Mouse (Mus musculus) lung, postnatal 0 days (tissue): ENCODE measurements around the gene Ptpro. TPM values are rescaled to one million over a fixed set of nuclear protein-coding genes. Genes with fewer than 3 reads are reported as not detected.

Experiments
- ATAC-seq: fragments of 200-750 bp; cut with Nextera tagmentation; 2 replicates; pipeline ENCODE4 v1.8.0; 2017; ENCODE audit warnings: moderate library complexity
- DNase-seq: peaks from one replicate; pipeline ENCODE4 v3.0.0-alpha.2; 2016; ENCODE audit warnings: low spot score
- H3K27ac ChIP-seq: fragments of 300-500 bp; sonication (generic); 2 replicates; pipeline ENCODE4 v1.5.1; 2014; ENCODE audit warnings: antibody characterized with exemption, mild to moderate bottlenecking, low read length, mixed read lengths
- H3K27me3 ChIP-seq: fragments of 300-500 bp; sonication (generic); replicated peaks from 2 replicates; pipeline ENCODE4 v1.6.1; 2014; ENCODE audit warnings: low read length, mixed read lengths; ENCODE audit not compliant: insufficient read depth
- H3K36me3 ChIP-seq: fragments of 300-500 bp; sonication (generic); 2 replicates; pipeline ENCODE4 v1.6.1; 2014; ENCODE audit warnings: low read length, mixed read lengths; ENCODE audit not compliant: insufficient read depth
- H3K4me1 ChIP-seq: fragments of 300-500 bp; sonication (generic); 2 replicates; pipeline ENCODE4 v1.6.1; 2014; ENCODE audit warnings: antibody characterized with exemption, low read depth, low read length, mixed read lengths; ENCODE audit not compliant: insufficient read depth
- H3K4me2 ChIP-seq: fragments of 300-500 bp; sonication (generic); replicated peaks from 2 replicates; pipeline ENCODE4 v1.6.1; 2014; ENCODE audit warnings: low read depth, mild to moderate bottlenecking, low read length, moderate library complexity, mixed read lengths
- H3K4me3 ChIP-seq: fragments of 300-500 bp; sonication (generic); 2 replicates; pipeline ENCODE4 v1.5.1; 2014; ENCODE audit warnings: low read depth, low read length
- H3K9ac ChIP-seq: fragments of 300-500 bp; sonication (generic); replicated peaks from 2 replicates; pipeline ENCODE4 v1.6.1; 2014; ENCODE audit warnings: low read depth, mild to moderate bottlenecking
- H3K9me3 ChIP-seq: fragments of 300-500 bp; sonication (generic); 2 replicates; pipeline ENCODE4 v1.6.1; 2016; ENCODE audit warnings: low read length, mixed read lengths
- CTCF ChIP-seq: IDR thresholded peaks from 2 replicates; pipeline ENCODE4 v1.5.1; 2016; ENCODE audit warnings: antibody characterized with exemption, mild to moderate bottlenecking
- EP300 ChIP-seq: IDR thresholded peaks from 2 replicates; pipeline ENCODE4 v1.6.1; 2016; ENCODE audit warnings: antibody characterized with exemption, mild to moderate bottlenecking, control low read depth
- WGBS: fragments of 180-500 bp; shearing (Covaris S2); extraction: QIAGEN DNeasy Blood & Tissue Kit; methylation state at CpG from one replicate; pipeline ENCODE4 v1.1.7; 2014; 5-methylcytosine and 5-hydroxymethylcytosine counted together
- polyA plus RNA-seq: library from polyadenylated mRNA; unstranded; fragments of >200 nt; fragmentation: Nextera tagmentation; extraction: Ambion mirVana; gene quantifications from 2 replicates; pipeline ENCODE4 v1.2.1, GENCODE M21; 2015

The Ptpro gene
- polyA plus RNA-seq, 1 experiment from 2014 or later: 1.6 TPM

DNA sequence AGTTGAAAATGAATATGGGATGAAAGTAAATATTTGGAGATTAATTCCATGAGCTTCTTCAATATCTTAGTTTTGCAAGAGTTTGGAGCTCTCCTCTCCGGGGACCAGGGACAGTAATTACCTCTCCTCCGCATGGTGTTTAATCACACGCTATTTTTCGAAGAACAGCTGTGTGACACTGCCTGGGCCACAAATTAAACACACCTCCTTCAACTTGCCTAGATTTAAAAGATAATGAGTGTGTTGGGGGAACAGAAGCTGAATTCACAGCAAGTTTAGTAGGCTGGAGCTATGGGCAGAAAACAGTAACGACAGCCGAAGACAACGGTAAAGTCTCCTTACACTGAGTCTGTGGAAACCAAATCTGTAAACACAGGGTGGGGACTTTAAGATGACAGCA is 35.7 kb downstream of the Ptpro start:
- Histone ChIP-seq H3K4me1 (no peaks in the 10 kb centered on the region), H3K4me3 (no peak overlapping the region), H3K27me3 (no peaks in the 10 kb centered on the region), H3K27ac (no peak overlapping the region), H3K9me3 (no peaks in the 10 kb centered on the region), H3K9ac (no peak overlapping the region), H3K36me3 (no peaks in the 10 kb centered on the region), H3K4me2 (no peak overlapping the region)
- 71% methylated on average over 7 of the region's 7 CpGs for WGBS
- ATAC-seq (no peak), DNase-seq (no peak)
- no peak for TF ChIP-seq EP300
- TF ChIP-seq CTCF: no peak

- Histone ChIP-seq H3K4me1 (no peaks in the 10 kb centered on the region), H3K4me2 (no peak overlapping the region), H3K27ac (no peak overlapping the region), H3K9ac (no peak overlapping the region), H3K27me3 (no peaks in the 10 kb centered on the region), H3K36me3 (no peaks in the 10 kb centered on the region), H3K9me3 (no peaks in the 10 kb centered on the region), H3K4me3 (no peak overlapping the region)
- DNase-seq (no peak), ATAC-seq (no peak)
- 61% methylated on average over 5 of the region's 5 CpGs for WGBS
- no peak for TF ChIP-seq EP300
- TF ChIP-seq CTCF: no peak
Observed at GRCm38 (mm10) chr6:137288264-137288663, 36.1 kb downstream of the Ptpro start.

DNA sequence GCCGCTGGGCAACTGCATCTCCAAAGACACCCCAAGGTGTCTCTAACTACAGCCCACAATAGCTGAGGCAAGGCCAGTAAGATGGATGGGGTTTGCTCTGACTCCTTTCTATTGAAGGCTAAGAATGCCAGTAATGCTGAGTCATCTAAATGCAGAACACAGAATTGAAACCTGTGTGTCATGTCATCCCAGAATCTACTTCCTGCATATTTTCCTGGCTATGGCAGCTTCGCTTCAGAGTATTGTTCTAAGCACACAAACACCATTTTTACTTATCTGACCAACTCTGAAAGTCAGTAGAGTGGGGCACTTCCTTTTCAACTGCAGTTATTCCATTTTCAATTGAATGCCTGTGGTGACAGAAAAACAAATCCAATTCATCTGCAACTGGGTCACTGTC is 40.3 kb downstream of the Ptpro start:
- 66% methylated on average over 2 of the region's 2 CpGs for WGBS
- H3K4me3 ChIP-seq: no peak overlapping the region
- no peaks in the 10 kb centered on the region for H3K27me3 ChIP-seq
- H3K9ac ChIP-seq: no peak overlapping the region
- H3K27ac ChIP-seq: no peak overlapping the region
- H3K4me2 ChIP-seq: no peak overlapping the region
- DNase-seq (no peak), ATAC-seq (no peak)
- no peaks in the 10 kb centered on the region for H3K9me3 ChIP-seq
- H3K4me1 ChIP-seq: no peaks in the 10 kb centered on the region
- no peaks in the 10 kb centered on the region for H3K36me3 ChIP-seq
- TF ChIP-seq CTCF (no peak), EP300 (no peak)

DNA sequence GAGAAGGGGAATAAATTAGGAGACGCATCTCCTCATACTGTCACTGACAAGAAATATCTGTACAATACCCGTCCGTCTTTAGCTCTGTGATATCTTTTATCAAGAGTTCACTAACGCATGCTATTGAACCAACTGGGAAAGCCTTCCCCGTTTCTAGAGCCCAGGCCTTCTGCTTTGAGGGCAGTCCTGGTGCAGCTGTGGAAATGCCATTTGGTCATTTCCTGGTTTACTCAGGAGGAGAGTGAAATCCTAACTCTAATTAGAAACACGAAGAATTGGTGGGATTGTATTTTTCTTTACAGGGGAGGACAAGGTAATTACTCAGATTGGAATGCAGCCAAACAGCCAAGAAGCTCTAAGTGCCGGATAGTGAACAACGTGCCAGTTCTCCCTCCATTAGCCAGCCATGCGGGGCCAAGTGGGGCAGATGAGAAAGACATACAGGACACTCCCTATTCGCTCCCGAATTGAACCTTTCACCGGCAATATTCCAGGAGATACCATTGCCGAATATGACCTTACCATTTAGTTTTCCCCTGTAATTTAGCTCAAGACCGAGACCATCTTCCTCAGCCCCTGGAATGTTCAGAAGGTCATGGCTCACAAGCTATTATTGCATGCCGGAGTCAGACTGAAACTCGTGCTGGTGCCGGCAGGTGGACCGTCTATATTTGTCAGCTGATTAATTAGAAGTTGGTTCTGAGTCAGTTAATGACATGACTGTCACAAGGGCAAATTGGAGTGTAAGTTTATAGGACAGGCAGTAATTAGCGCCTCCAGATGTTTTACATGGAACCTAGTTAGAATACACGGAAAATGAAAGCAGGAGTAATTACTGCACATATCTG is 43.1 kb downstream of the Ptpro start:
- ATAC-seq (no peak), DNase-seq (no peak)
- Histone ChIP-seq H3K9me3 (no peaks in the 10 kb centered on the region), H3K4me1 (no peaks in the 10 kb centered on the region), H3K4me3 (no peak overlapping the region), H3K9ac (no peak overlapping the region), H3K36me3 (no peaks in the 10 kb centered on the region), H3K27ac (no peak overlapping the region), H3K27me3 (no peaks in the 10 kb centered on the region), H3K4me2 (no peak overlapping the region)
- TF ChIP-seq CTCF (no peak), EP300 (no peak)
- 69% methylated on average over 20 of the region's 20 CpGs for WGBS

GRCm38 (mm10) chr6:137302561-137302960 is 50.4 kb downstream of the Ptpro start:
- H3K27ac ChIP-seq: no peak overlapping the region
- H3K9ac ChIP-seq: no peak overlapping the region
- ATAC-seq (no peak), DNase-seq (no peak)
- H3K27me3 ChIP-seq: no peaks in the 10 kb centered on the region
- H3K4me2 ChIP-seq: no peak overlapping the region
- H3K4me1 ChIP-seq: no peaks in the 10 kb centered on the region
- no peak for TF ChIP-seq EP300
- no peak for TF ChIP-seq CTCF
- no peaks in the 10 kb centered on the region for H3K9me3 ChIP-seq
- 75% methylated on average over 4 of the region's 4 CpGs for WGBS
- H3K36me3 ChIP-seq: no peaks in the 10 kb centered on the region
- H3K4me3 ChIP-seq: no peak overlapping the region

- no peaks in the 10 kb centered on the region for H3K27me3 ChIP-seq
Observed at GRCm38 (mm10) chr6:137303824-137304223, 51.7 kb downstream of the Ptpro start.

More at GRCm38 (mm10) chr6:137303824-137304223, 51.7 kb downstream of the Ptpro start:
- no peak for DNase-seq
- no peak overlapping the region for H3K27ac ChIP-seq
- no peaks in the 10 kb centered on the region for H3K9me3 ChIP-seq
- TF ChIP-seq EP300: no peak
- TF ChIP-seq CTCF: no peak
- H3K4me1 ChIP-seq: no peaks in the 10 kb centered on the region
- H3K9ac ChIP-seq: no peak overlapping the region
- WGBS: 74% methylated on average over 2 of the region's 2 CpGs
- no peak for ATAC-seq
- H3K36me3 ChIP-seq: no peaks in the 10 kb centered on the region
- H3K4me3 ChIP-seq: no peak overlapping the region
- no peak overlapping the region for H3K4me2 ChIP-seq
